Mouse (Mus musculus) C2C12 (cell line): Measurements from ENCODE around the gene Ltb.

Experiments used
- CEBPB ChIP-seq: IDR thresholded peaks from one replicate; pipeline ENCODE4 v1.6.1; 2011; ENCODE audit warnings: low read depth, mild to moderate bottlenecking, control low read depth, moderate library complexity
- CTCF ChIP-seq: IDR thresholded peaks from one replicate; pipeline ENCODE4 v1.5.1; 2011; ENCODE audit not compliant: control insufficient read depth, insufficient read depth, insufficient read length
- MYOG ChIP-seq: IDR thresholded peaks from one replicate; pipeline ENCODE4 v1.6.1; 2011; ENCODE audit not compliant: control insufficient read depth, insufficient read length; ENCODE audit errors: extremely low read depth
- USF1 ChIP-seq: IDR thresholded peaks from one replicate; pipeline ENCODE4 v1.6.1; 2011; ENCODE audit warnings: low read depth, mild to moderate bottlenecking, control low read depth, moderate library complexity

- TF ChIP-seq CTCF = no peak
- no peak for TF ChIP-seq MYOG
- TF ChIP-seq USF1 = no peak
- no peak for TF ChIP-seq CEBPB
These were observed 42.8 kb downstream of the Ltb start for GRCm38 (mm10) chr17:35236996-35237395.
